Mouse (Mus musculus): ENCODE results near the gene Dph7.
"Not testable (repeated sequence)": the region's sequence is repeated elsewhere in the genome, so short reads cannot be mapped to it uniquely, and the experiment has no call there.

Gene Dph7

DNA sequence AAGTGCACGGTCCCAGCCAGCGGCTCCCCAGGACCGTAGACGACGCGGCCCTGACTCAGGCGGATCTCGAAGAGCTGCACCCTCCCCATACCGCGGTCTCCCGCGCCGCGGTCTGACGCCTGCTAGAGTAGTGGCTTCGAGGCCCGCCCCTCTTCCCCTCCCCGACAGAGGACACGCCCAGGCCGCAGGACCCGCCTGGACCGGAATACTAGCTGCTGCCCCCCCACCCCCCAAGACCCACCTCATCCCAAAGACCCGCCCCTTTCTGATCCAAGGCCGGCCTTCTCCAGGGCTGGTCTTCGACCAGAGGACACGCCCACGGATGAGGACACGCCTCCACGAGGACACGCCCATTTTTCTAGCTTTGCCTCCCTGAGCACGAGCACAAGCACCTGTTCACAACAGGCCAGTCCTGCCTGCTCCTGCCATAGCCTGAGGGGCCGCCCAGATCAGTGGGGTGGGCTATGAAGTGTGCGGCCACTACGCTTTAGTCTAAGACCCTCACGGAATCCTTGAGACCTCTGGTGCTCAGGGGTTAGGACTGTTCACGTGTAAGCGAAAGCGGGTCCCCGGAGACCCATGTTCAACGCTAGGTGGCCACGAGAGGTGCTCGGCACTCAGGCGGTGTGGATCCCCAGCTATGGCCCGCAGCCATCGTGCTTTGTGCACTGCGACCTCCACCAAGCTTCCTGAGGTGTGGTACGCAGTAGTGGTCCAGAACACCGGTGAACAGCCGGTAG lies 27.0 kb upstream of the Dph7 start, which contains the start of gene Arrdc1:
Gene Arrdc1, minus strand, starts transcription at position 196 of the 740 bp plus-strand sequence.
- Histone ChIP-seq H3K27me3 (ENCODE audit: control insufficient read depth, insufficient read depth, low read length, poor library complexity, severe bottlenecking) (no peaks in the 10 kb centered on the region), H3K36me3 (ENCODE audit: control insufficient read depth, insufficient read depth, low read length, poor library complexity, severe bottlenecking) (no peaks in the 10 kb centered on the region)
- peak; percentile 99 for DNase-seq (ENCODE audit: low read depth, low spot score)

DNA sequence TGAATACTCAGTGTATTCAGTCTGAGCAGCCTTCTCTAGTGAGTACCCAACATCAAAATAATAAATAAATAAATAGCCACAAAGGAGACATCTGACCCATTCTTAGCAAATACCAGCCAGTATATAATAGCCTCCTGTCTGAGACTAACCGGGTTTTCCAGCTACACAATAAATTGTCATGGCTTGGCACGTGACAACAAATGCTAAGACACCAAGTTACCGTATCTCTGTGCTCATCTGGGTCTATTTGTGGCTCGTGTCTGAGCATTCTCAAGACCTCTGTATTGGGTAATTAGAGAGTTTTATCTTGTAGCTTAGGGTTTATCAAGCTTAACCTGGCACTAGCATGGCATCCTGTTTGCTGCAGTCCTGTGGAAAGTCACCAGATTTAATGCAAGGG lies 20.1 kb upstream of the Dph7 start:
- no peaks in the 10 kb centered on the region for H3K27me3 ChIP-seq (ENCODE audit: control insufficient read depth, insufficient read depth, low read length, poor library complexity, severe bottlenecking)
- DNase-seq (ENCODE audit: low read depth, low spot score): no peak
- no peaks in the 10 kb centered on the region for H3K36me3 ChIP-seq (ENCODE audit: control insufficient read depth, insufficient read depth, low read length, poor library complexity, severe bottlenecking)

DNA sequence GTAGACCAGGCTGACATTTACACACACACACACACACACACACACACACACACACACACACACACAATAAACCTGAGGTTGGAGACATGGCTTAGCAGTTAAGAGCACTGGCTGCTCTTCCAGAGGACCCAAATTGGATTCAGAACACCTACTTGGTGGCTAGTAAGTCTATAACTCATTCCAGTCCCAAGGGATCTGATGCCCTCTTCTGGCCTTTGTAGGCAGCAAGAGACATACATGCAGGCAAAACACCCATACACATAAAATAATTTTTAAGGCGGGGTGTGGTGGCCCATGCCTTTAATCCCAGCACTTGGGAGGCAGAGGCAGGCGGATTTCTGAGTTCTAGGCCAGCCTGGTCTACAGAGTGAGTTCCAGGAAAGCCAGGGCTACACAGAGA lies 17.9 kb upstream of the Dph7 start:
- DNase-seq (ENCODE audit: low read depth, low spot score): peak; percentile 79
- H3K27me3 ChIP-seq (ENCODE audit: control insufficient read depth, insufficient read depth, low read length, poor library complexity, severe bottlenecking): not testable (repeated sequence)

DNA sequence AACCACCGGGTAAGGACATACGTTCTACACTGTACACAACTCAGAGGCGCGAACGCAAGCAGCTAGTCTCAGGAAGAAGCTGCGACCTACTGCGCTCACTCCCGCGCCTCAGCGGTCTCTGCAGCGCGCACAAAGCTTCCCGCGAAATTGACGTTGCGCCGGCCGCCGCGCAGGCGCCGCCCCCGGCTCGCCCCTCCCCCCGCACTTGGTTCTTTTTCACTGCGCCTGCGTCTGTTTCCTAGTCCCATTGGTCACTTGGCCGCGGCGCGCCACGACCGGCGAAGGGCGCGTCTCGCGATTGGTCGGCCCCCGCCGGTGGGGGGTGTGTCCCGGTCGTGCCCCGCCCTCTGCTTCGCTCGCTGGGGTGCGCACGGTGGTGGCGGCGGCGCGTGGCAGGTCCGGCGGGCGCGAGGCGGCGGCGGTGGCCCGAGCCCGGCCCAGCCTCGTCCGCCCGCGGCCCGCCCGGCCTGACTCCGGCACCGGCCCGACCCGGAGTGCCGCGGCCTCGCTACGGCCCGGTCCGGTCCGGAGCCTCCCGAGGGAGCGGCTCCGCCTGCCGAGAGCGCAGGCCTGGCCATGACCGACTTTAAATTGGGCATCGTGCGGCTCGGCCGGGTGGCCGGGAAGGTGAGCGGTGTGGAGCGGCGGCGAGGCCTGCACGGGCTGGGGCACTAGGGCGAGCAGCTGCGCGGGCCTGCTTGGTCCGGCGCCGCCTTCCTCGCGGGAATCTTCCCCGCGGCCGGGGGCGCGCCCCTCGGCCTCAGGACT lies 12.6 kb upstream of the Dph7 start, which contains the start of gene Zmynd19:
Gene Zmynd19, plus strand, starts transcription at position 372 of the 768 bp plus-strand sequence.
- Histone ChIP-seq H3K27me3 (ENCODE audit: control insufficient read depth, insufficient read depth, low read length, poor library complexity, severe bottlenecking) (no peaks in the 10 kb centered on the region), H3K36me3 (ENCODE audit: control insufficient read depth, insufficient read depth, low read length, poor library complexity, severe bottlenecking) (no peaks in the 10 kb centered on the region)
- peak; percentile 98 for DNase-seq (ENCODE audit: low read depth, low spot score)

More for the DNA sequence above, 17.9 kb upstream of the Dph7 start:
- H3K36me3 ChIP-seq (ENCODE audit: control insufficient read depth, insufficient read depth, low read length, poor library complexity, severe bottlenecking): not testable (repeated sequence)

DNA sequence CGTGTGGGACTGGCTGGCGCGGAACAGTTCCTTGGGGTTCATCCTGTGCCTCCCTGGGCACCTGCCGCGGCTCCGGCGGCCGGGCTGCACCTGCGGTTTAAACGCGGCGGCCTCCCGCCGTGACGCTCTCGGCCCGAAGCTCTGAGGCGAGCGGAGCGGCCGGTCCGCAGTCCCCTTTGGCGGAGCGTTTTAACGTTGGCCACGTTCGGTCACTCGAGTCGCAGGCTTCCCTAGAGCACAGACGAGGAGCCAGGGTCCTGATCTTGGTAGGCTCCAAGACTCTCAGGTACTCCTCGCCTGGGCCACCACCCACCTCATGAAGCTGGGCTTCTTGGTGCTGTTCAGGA lies 12.0 kb upstream of the Dph7 start:
- Histone ChIP-seq H3K27me3 (ENCODE audit: control insufficient read depth, insufficient read depth, low read length, poor library complexity, severe bottlenecking) (no peaks in the 10 kb centered on the region), H3K36me3 (ENCODE audit: control insufficient read depth, insufficient read depth, low read length, poor library complexity, severe bottlenecking) (no peaks in the 10 kb centered on the region)
- DNase-seq (ENCODE audit: low read depth, low spot score): peak; percentile 29

DNA sequence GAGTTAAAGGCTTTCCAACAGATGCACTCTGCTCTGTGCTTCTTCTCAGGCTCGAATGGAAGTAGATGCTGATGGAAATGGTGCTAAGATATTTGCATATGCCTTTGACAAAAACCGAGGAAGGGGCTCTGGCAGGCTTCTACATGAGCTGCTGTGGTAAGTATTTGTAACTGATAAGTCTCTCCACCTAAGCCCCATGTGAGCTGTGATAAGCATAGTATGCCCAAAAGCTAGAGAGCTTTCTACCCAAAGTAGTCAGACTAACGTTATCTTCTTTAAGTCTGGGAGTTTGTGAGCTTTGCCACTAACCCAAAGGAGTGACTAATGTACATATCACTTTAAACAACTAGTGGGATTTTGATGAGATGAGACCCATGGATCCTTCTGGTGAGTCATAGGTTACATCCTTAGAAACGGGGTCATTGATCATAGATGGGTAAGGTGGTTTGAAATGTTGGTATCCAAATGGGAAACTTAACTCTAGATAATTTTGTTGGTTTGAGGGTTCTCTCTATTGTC lies 9.6 kb upstream of the Dph7 start:
- Histone ChIP-seq H3K36me3 (ENCODE audit: control insufficient read depth, insufficient read depth, low read length, poor library complexity, severe bottlenecking) (no peaks in the 10 kb centered on the region; the same call in 1 of the 2 replicates), H3K27me3 (ENCODE audit: control insufficient read depth, insufficient read depth, low read length, poor library complexity, severe bottlenecking) (no peaks in the 10 kb centered on the region)
- DNase-seq (ENCODE audit: low read depth, low spot score): no peak

DNA sequence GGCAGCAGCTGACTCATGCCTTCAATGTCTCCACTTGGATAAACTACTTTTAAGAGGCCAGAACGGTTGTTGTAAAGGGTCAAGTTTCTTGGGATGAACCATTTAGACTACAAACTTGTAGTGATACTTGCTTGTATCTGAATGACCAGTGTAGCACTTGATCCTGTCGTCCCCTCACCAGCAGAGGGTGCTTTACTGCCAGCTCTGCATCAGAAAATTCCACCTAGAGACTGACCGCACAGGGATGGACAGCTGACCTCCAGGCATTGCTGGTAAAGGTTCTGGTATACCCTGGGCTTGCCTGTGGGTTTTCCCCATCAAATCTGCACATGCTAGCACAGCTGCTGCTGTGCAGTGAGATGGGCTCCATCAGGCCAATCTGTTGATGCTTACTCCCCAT lies 1.3 kb upstream of the Dph7 start:
- Histone ChIP-seq H3K27me3 (ENCODE audit: control insufficient read depth, insufficient read depth, low read length, poor library complexity, severe bottlenecking) (no peaks in the 10 kb centered on the region), H3K36me3 (ENCODE audit: control insufficient read depth, insufficient read depth, low read length, poor library complexity, severe bottlenecking) (peaks cover 4% of the 10 kb centered on the region; the same call in 1 of the 2 replicates)
- DNase-seq (ENCODE audit: low read depth, low spot score): peak; percentile 38

DNA sequence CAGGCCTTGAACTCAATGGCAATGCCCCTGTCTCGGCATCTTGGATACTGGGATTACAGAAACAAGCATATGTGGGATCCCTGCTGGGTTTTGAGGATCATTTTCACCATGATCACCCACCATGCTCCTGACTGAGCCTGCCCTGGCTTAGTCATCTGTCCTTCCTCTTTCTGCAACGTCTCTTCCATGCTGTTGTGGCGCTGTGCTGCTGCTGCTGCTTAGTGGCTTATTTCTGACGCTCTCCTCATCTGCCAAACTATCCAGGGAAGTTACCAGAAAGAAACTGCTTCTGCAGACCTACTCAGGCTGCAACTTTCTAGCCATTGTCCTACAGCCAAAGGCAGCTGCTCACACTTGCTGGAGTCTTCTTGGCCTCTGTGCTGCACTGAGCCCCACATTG lies 8.2 kb downstream of the Dph7 start:
- H3K27me3 ChIP-seq (ENCODE audit: control insufficient read depth, insufficient read depth, low read length, poor library complexity, severe bottlenecking): no peaks in the 10 kb centered on the region
- H3K36me3 ChIP-seq (ENCODE audit: control insufficient read depth, insufficient read depth, low read length, poor library complexity, severe bottlenecking): no peaks in the 10 kb centered on the region; the same call in none of the 2 replicates
- DNase-seq (ENCODE audit: low read depth, low spot score): no peak

DNA sequence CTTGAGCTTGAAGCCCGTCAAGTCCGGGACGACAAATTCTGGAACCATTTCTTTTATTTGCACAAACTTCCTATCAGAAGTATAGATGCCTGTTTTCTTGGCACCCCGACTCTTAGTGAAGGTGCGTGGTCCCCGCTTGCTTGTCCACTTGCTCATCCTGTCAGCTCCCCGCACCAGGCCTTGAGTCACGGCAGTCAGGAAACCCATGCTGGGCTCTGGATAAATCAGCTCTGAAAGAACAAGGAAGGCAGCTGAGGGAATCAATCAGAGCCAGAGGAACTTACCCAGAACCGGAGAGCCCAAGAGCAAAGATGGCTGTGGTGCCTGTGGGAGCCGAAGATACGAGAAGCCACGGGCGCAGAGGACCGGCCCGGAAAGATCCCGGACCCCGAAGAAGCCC lies 12.3 kb downstream of the Dph7 start:
- H3K27me3 ChIP-seq (ENCODE audit: control insufficient read depth, insufficient read depth, low read length, poor library complexity, severe bottlenecking); DNase-seq (ENCODE audit: low read depth, low spot score); H3K36me3 ChIP-seq (ENCODE audit: control insufficient read depth, insufficient read depth, low read length, poor library complexity, severe bottlenecking): not testable (repeated sequence)

DNA sequence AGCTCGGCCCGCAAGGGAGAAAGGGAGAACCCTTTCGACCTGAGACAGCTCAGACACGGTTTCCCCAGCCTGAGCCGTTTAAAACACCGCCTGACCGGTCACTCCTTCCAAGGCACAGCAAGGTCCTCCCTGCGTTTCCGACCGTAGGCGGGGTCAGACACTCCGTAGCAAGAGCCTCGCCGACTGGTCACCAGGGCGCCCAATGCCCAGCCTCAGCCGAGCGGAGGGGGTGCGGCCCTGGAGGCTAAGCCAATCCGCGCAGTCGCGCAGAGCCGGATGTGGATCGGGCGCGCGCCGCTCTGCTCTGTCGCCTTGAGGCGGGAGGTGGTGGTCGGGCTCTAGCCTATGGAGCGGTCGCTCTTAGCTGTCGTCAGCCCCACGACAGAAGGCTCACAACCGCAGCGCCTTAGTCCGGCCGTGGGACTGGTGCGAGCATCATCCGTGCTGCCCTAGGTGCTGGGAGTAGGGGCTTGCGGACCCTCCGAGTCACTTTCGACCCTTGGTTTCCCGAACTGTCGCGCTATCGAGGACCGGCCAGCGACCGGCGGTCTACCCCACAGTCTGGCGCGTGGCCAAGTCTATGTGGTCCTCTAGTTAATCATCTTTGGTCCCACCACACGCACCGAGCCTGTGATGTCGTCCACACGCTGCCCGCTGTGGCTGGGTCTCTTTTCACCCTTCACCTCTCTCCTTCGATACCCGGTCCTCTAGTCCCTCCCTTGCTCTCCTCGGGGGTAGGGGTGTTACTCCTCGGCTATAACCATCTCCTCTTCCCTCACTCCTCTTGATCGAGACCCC lies 12.9 kb downstream of the Dph7 start, which contains the start of gene Mrpl41:
Gene Mrpl41, minus strand, starts transcription at position 193 of the 798 bp plus-strand sequence.
- H3K36me3 ChIP-seq (ENCODE audit: control insufficient read depth, insufficient read depth, low read length, poor library complexity, severe bottlenecking): no peaks in the 10 kb centered on the region; the same call in 1 of the 2 replicates
- DNase-seq (ENCODE audit: low read depth, low spot score): peak; percentile 98

DNA sequence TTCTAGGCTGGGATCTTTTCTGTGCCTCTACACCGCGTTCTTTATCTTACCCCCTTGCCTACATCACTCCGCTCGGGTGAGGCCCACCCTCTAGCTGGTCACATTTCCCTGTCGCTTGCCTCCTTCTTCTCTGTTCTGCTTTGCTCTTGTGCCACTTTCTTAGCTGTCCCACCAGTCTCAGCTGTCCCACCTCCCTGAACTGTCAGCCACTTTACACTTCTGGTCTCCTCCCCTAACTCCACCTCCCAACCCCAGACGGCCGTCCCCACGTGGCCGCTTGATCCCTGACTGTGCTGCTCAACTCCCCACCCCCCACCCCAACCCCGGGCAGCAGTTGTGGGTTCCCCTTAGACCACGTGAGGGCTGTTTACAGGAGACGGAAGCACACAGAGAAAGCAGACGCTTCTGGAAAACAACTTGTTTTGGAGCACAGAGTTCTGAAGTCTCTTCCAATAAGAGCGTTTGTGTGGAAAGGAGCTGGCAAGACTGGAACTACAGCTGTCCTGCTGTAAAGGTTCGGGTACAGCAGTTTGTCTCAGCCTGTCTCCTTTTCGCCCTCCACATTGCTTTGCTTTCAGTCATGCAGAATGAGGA lies 13.6 kb downstream of the Dph7 start, which contains the start of gene Pnpla7:
Gene Pnpla7, plus strand, starts transcription at position 330 of the 594 bp plus-strand sequence.
- Histone ChIP-seq H3K36me3 (ENCODE audit: control insufficient read depth, insufficient read depth, low read length, poor library complexity, severe bottlenecking) (0 out of 2 replicates have a peak, but pooled peaks cover 1% of the 10 kb centered on the region), H3K27me3 (ENCODE audit: control insufficient read depth, insufficient read depth, low read length, poor library complexity, severe bottlenecking) (no peaks in the 10 kb centered on the region)
- peak; percentile 94 for DNase-seq (ENCODE audit: low read depth, low spot score)

More for the DNA sequence above, 12.9 kb downstream of the Dph7 start, which contains the start of gene Mrpl41:
- no peaks in the 10 kb centered on the region for H3K27me3 ChIP-seq (ENCODE audit: control insufficient read depth, insufficient read depth, low read length, poor library complexity, severe bottlenecking)

DNA sequence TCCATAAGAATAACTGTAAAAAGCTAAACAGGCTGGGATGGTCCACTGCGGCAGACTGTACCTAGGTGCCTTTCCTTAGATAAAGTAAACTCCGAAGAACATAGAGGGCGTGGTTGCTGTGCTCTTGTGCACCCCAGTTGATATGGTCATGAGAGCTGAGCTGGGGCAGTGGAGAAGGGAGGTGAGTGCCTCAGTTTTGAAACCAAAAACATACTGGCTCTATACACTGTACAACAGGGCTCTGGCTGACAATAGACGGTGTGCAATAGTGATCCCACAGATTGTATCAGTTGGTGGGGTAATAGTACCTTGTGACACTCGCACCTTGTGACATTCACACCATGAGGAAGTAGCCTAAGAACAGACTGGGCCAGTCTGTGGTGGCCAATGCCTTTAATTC lies 14.8 kb downstream of the Dph7 start:
- Histone ChIP-seq H3K36me3 (ENCODE audit: control insufficient read depth, insufficient read depth, low read length, poor library complexity, severe bottlenecking) (peaks cover 1% of the 10 kb centered on the region; the same call in 1 of the 2 replicates), H3K27me3 (ENCODE audit: control insufficient read depth, insufficient read depth, low read length, poor library complexity, severe bottlenecking) (no peaks in the 10 kb centered on the region)
- DNase-seq (ENCODE audit: low read depth, low spot score): peak; percentile 34

DNA sequence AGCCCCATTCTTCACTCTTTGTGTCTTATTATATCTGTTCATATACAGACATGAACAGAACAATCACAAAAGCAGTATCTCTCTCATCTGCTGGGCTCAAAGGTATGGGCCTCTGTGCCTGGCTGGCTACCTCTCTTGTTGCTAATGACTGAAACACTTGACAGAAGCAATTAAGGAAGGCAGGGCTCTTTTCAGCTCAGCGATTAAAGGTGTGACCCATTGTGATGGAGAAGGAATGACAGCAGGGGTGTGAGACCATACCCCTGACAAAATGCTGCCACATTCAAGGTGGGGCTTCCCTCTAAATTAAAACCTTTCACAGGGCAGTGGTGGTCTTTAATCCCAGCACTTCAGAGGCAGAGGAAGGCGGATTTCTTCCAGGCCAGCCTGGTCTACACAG lies 25.6 kb downstream of the Dph7 start:
- no peak for DNase-seq (ENCODE audit: low read depth, low spot score)
- Histone ChIP-seq H3K27me3 (ENCODE audit: control insufficient read depth, insufficient read depth, low read length, poor library complexity, severe bottlenecking) (no peaks in the 10 kb centered on the region), H3K36me3 (ENCODE audit: control insufficient read depth, insufficient read depth, low read length, poor library complexity, severe bottlenecking) (peaks cover 13% of the 10 kb centered on the region)

DNA sequence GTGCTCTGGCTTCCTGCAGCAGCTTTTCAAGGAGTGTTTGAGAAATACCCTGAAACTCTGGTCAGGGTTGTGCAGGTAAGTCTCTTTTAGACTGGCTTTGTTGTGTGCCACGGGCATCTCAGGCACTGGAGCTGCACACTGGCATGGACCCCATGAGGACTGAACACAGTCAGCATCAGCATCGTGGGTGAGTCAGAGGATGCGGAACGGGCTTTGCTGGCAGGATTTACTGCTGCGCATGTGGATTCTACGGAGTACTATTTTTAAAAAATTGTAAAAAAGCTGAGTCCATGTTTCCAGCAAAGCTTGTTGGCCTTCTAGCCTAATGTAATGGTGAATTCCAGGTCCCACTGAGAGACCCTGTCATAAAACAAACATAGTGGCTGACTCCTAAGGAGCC lies 33.1 kb downstream of the Dph7 start:
- Histone ChIP-seq H3K27me3 (ENCODE audit: control insufficient read depth, insufficient read depth, low read length, poor library complexity, severe bottlenecking) (no peaks in the 10 kb centered on the region), H3K36me3 (ENCODE audit: control insufficient read depth, insufficient read depth, low read length, poor library complexity, severe bottlenecking) (peaks cover 4% of the 10 kb centered on the region)
- DNase-seq (ENCODE audit: low read depth, low spot score): no peak
